Mouse (Mus musculus): Measurements from ENCODE around the gene Kbtbd4. TPM values are rescaled to one million over a fixed set of nuclear protein-coding genes. Genes with fewer than 3 reads are reported as not detected.
"Not testable (repeated sequence)": the region's sequence is repeated elsewhere in the genome, so short reads cannot be mapped to it uniquely, and the experiment has no call there.

The Kbtbd4 gene
- polyA plus RNA-seq, 1 experiment from 2014 or later: 34.7 TPM

- Histone ChIP-seq H3K4me3 (no peak overlapping the region), H3K9me3 (no peaks in the 10 kb centered on the region), H3K27ac (no peak overlapping the region), H3K4me1 (peaks cover 19% of the 10 kb centered on the region), H3K36me3 (no peaks in the 10 kb centered on the region), H3K27me3 (peaks cover 19% of the 10 kb centered on the region), H3K4me2 (no peak overlapping the region), H3K9ac (no peak overlapping the region)
- no peak for ATAC-seq (ENCODE audit: insufficient number of reproducible peaks, low FRiP score, low TSS enrichment, low read depth)
- 58% methylated on average over 2 of the region's 2 CpGs for WGBS
These were observed 22.7 kb upstream of the Kbtbd4 start for GRCm38 (mm10) chr2:90881824-90882223.

- Histone ChIP-seq H3K9ac (peak within 1 kb of the TSS; percentile 56), H3K36me3 (no peaks in the 10 kb centered on the region), H3K27ac (no peak within 1 kb of the TSS), H3K27me3 (peaks cover 42% of the 10 kb centered on the region), H3K4me2 (peak within 1 kb of the TSS; percentile 92), H3K4me1 (peaks cover 31% of the 10 kb centered on the region), H3K9me3 (no peaks in the 10 kb centered on the region), H3K4me3 (peak within 1 kb of the TSS; percentile 56)
- WGBS: 2% methylated on average over 45 of the region's 45 CpGs
- no peak; the same call in 1 of the 2 replicates for ATAC-seq (ENCODE audit: insufficient number of reproducible peaks, low FRiP score, low TSS enrichment, low read depth)
These were observed 19.1 kb upstream of the Kbtbd4 start, which contains the start of gene C1qtnf4 for GRCm38 (mm10) chr2:90885218-90886041. Gene C1qtnf4 (plus strand): TSS chr2:90885860.

- no peaks in the 10 kb centered on the region for H3K9me3 ChIP-seq
- peaks cover 33% of the 10 kb centered on the region for H3K4me1 ChIP-seq
- peak overlapping the region; percentile 92 for H3K4me2 ChIP-seq
- H3K4me3 ChIP-seq: peak overlapping the region; percentile 56
- 41% methylated on average over 6 of the region's 6 CpGs for WGBS
- no peaks in the 10 kb centered on the region for H3K36me3 ChIP-seq
- no peak for ATAC-seq (ENCODE audit: insufficient number of reproducible peaks, low FRiP score, low TSS enrichment, low read depth)
- no peak overlapping the region for H3K27ac ChIP-seq
- H3K27me3 ChIP-seq: peaks cover 42% of the 10 kb centered on the region
- H3K9ac ChIP-seq: no peak overlapping the region
These were observed 18.1 kb upstream of the Kbtbd4 start for GRCm38 (mm10) chr2:90886436-90886835.

GRCm38 (mm10) chr2:90887627-90888026 is 16.9 kb upstream of the Kbtbd4 start:
- 0 out of 2 replicates have a peak, but pooled peaks cover 4% of the 10 kb centered on the region for H3K36me3 ChIP-seq
- peaks cover 33% of the 10 kb centered on the region for H3K4me1 ChIP-seq
- ATAC-seq (ENCODE audit: insufficient number of reproducible peaks, low FRiP score, low TSS enrichment, low read depth): no peak
- no peak overlapping the region for H3K4me2 ChIP-seq
- H3K9me3 ChIP-seq: no peaks in the 10 kb centered on the region
- H3K9ac ChIP-seq: no peak overlapping the region
- peaks cover 42% of the 10 kb centered on the region for H3K27me3 ChIP-seq
- WGBS: 71% methylated on average over 5 of the region's 5 CpGs
- H3K27ac ChIP-seq: no peak overlapping the region
- no peak overlapping the region for H3K4me3 ChIP-seq

GRCm38 (mm10) chr2:90889550-90890548 is 14.7 kb upstream of the Kbtbd4 start:
- H3K27ac ChIP-seq: peak overlapping the region; percentile 74
- H3K27me3 ChIP-seq: peaks cover 42% of the 10 kb centered on the region
- H3K9me3 ChIP-seq: no peaks in the 10 kb centered on the region
- H3K4me2 ChIP-seq: peak overlapping the region; percentile 75
- H3K9ac ChIP-seq: peak overlapping the region; percentile 61
- peak; percentile 62; the same call in 1 of the 2 replicates for ATAC-seq (ENCODE audit: insufficient number of reproducible peaks, low FRiP score, low TSS enrichment, low read depth)
- 1% methylated on average over 132 of the region's 133 CpGs for WGBS
- peaks cover 32% of the 10 kb centered on the region for H3K4me1 ChIP-seq
- peak overlapping the region; percentile 59 for H3K4me3 ChIP-seq
- H3K36me3 ChIP-seq: peaks cover 21% of the 10 kb centered on the region

GRCm38 (mm10) chr2:90893673-90894298 is 10.8 kb upstream of the Kbtbd4 start:
- WGBS: 88% methylated on average over 6 of the region's 6 CpGs
- 0 out of 2 replicates have a peak, but pooled peaks cover 5% of the 10 kb centered on the region for H3K27me3 ChIP-seq
- no peak overlapping the region for H3K4me2 ChIP-seq
- H3K36me3 ChIP-seq: peaks cover 59% of the 10 kb centered on the region
- no peaks in the 10 kb centered on the region for H3K9me3 ChIP-seq
- H3K4me3 ChIP-seq: no peak overlapping the region
- no peak overlapping the region for H3K9ac ChIP-seq
- peaks cover 15% of the 10 kb centered on the region for H3K4me1 ChIP-seq
- no peak overlapping the region for H3K27ac ChIP-seq
- ATAC-seq (ENCODE audit: insufficient number of reproducible peaks, low FRiP score, low TSS enrichment, low read depth): no peak

- not testable (repeated sequence) for H3K4me2 ChIP-seq; H3K9ac ChIP-seq; H3K9me3 ChIP-seq; H3K4me3 ChIP-seq; ATAC-seq (ENCODE audit: insufficient number of reproducible peaks, low FRiP score, low TSS enrichment, low read depth); H3K27me3 ChIP-seq; H3K27ac ChIP-seq
- Histone ChIP-seq H3K4me1 (peaks cover 12% of the 10 kb centered on the region), H3K36me3 (peaks cover 64% of the 10 kb centered on the region)
- WGBS: 92% methylated on average over 3 of the region's 3 CpGs
These were observed 10.3 kb upstream of the Kbtbd4 start for GRCm38 (mm10) chr2:90894299-90894677.

GRCm38 (mm10) chr2:90903398-90903797 is 1.1 kb upstream of the Kbtbd4 start:
- Histone ChIP-seq H3K9me3 (no peaks in the 10 kb centered on the region), H3K36me3 (peaks cover 40% of the 10 kb centered on the region), H3K4me2 (peak overlapping the region; percentile 62), H3K27ac (no peak overlapping the region; the same call in 1 of the 2 replicates), H3K4me1 (peaks cover 22% of the 10 kb centered on the region), H3K9ac (no peak overlapping the region), H3K27me3 (no peaks in the 10 kb centered on the region), H3K4me3 (peak overlapping the region; percentile 72)
- WGBS: 88% methylated on average over 2 of the region's 2 CpGs
- no peak for ATAC-seq (ENCODE audit: insufficient number of reproducible peaks, low FRiP score, low TSS enrichment, low read depth)

GRCm38 (mm10) chr2:90904856-90905224 is 300 bp downstream of the Kbtbd4 start:
- H3K4me2 ChIP-seq: peak overlapping the region; percentile 62
- H3K4me3 ChIP-seq: peak overlapping the region; percentile 72
- WGBS: 0% methylated on average over 21 of the region's 21 CpGs
- peak overlapping the region; percentile 73 for H3K9ac ChIP-seq
- H3K9me3 ChIP-seq: no peaks in the 10 kb centered on the region
- H3K27me3 ChIP-seq: no peaks in the 10 kb centered on the region
- peaks cover 22% of the 10 kb centered on the region for H3K4me1 ChIP-seq
- H3K36me3 ChIP-seq: peaks cover 42% of the 10 kb centered on the region
- ATAC-seq (ENCODE audit: insufficient number of reproducible peaks, low FRiP score, low TSS enrichment, low read depth): peak; percentile 60; the same call in 1 of the 2 replicates
- peak overlapping the region; percentile 89 for H3K27ac ChIP-seq

- Histone ChIP-seq H3K9ac (no peak overlapping the region), H3K4me2 (no peak overlapping the region), H3K27ac (no peak overlapping the region), H3K9me3 (no peaks in the 10 kb centered on the region), H3K27me3 (no peaks in the 10 kb centered on the region), H3K4me3 (no peak overlapping the region), H3K36me3 (peaks cover 50% of the 10 kb centered on the region), H3K4me1 (peaks cover 22% of the 10 kb centered on the region)
- 95% methylated on average over 2 of the region's 2 CpGs for WGBS
- no peak for ATAC-seq (ENCODE audit: insufficient number of reproducible peaks, low FRiP score, low TSS enrichment, low read depth)
These were observed 2.2 kb downstream of the Kbtbd4 start for GRCm38 (mm10) chr2:90906721-90907120.

- H3K4me1 ChIP-seq: peaks cover 12% of the 10 kb centered on the region
- no peaks in the 10 kb centered on the region for H3K9me3 ChIP-seq
- H3K9ac ChIP-seq: no peak overlapping the region
- no peaks in the 10 kb centered on the region for H3K27me3 ChIP-seq
- no peak overlapping the region for H3K4me2 ChIP-seq
- no peak overlapping the region for H3K4me3 ChIP-seq
- no peak overlapping the region for H3K27ac ChIP-seq
- peaks cover 63% of the 10 kb centered on the region for H3K36me3 ChIP-seq
- WGBS: 90% methylated on average over 1 of the region's 1 CpGs
- no peak for ATAC-seq (ENCODE audit: insufficient number of reproducible peaks, low FRiP score, low TSS enrichment, low read depth)
These were observed 6.3 kb downstream of the Kbtbd4 start for GRCm38 (mm10) chr2:90910861-90911260.
